Mouse (Mus musculus): ENCODE measurements around the gene Ube2m. TPM values are rescaled to one million over a fixed set of nuclear protein-coding genes. Genes with fewer than 3 reads are reported as not detected.

Gene Ube2m
- total and polyA plus RNA-seq, 3 experiments: 169 to 242 (median 201) TPM

DNA sequence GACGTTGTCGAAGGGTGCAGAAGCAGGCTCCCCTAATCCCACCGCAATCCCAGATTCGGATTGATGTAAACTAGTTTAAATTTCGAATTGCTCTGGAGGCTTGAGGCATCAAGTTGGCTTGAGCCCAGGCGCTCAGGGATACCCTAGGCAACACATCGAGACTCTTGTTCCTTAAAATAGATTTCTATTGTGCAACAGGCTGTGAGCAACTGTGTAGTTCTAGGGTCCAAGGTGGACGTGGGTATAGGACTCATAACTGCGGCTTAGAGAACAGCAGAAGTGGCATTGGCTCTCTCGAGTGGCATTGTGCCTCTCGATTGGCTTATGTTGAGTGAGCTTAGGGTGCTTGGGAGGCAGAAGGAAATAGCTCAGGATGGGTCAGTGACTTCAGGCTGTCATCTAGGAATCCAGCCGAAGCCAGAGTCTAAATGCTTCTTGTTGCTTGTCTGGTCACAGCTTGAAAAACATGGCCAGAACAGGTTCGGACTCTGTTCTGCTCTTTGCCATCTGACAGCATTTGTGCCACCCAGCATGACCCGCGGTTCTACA is 620 bp upstream of the Ube2m start:
- TF ChIP-seq EP300 (IDR thresholded peaks at IDR 0.05; ENCODE audit: insufficient read depth, low read depth, low read length) (no peak), POLR2A (IDR thresholded peaks at IDR 0.05; ENCODE audit: insufficient read depth, low read depth, low read length) (no peak), CTCF (IDR thresholded peaks at IDR 0.05) (no peak)
- Histone ChIP-seq H3K27me3 (ENCODE audit: control insufficient read depth, insufficient read depth, low read length) (peaks cover 6% of the 10 kb centered on the region), H3K36me3 (ENCODE audit: control insufficient read depth, insufficient read depth, low read length) (no peaks in the 10 kb centered on the region; the same call in 1 of the 2 replicates), H3K4me1 (ENCODE audit: control insufficient read depth, insufficient read depth, low read length) (peaks cover 9% of the 10 kb centered on the region), H3K9ac (ENCODE audit: low read depth, low read length) (peak overlapping the region; percentile 97), H3K4me3 (peak overlapping the region; percentile 100), H3K79me2 (replicated peaks; ENCODE audit: control insufficient read depth, insufficient read depth, low read length) (no peaks in the 10 kb centered on the region), H3K27ac (peak overlapping the region; percentile 100)
- DNase-seq: no peak
- WGBS: 6% methylated on average over 15 of the region's 15 CpGs
- intact Hi-C loops (cut with DNase I): loop anchor here (2.0 to 10.0 kb wide), 4 partner anchors 16 to 564 kb away; partner anchors contain the start of genes Mzf1, Rps5, Zfp110 and Zfp606

GRCm38 (mm10) chr7:13037366-13037765 is 709 bp downstream of the Ube2m start:
- Histone ChIP-seq H3K4me3 (peak overlapping the region; percentile 100), H3K4me1 (ENCODE audit: control insufficient read depth, insufficient read depth, low read length) (peaks cover 9% of the 10 kb centered on the region), H3K36me3 (ENCODE audit: control insufficient read depth, insufficient read depth, low read length) (no peaks in the 10 kb centered on the region; the same call in 1 of the 2 replicates), H3K79me2 (replicated peaks; ENCODE audit: control insufficient read depth, insufficient read depth, low read length) (no peaks in the 10 kb centered on the region), H3K27ac (peak overlapping the region; percentile 100), H3K9ac (ENCODE audit: low read depth, low read length) (peak overlapping the region; percentile 87), H3K27me3 (ENCODE audit: control insufficient read depth, insufficient read depth, low read length) (no peaks in the 10 kb centered on the region)
- WGBS: 0% methylated on average over 31 of the region's 33 CpGs
- TF ChIP-seq CTCF (IDR thresholded peaks at IDR 0.05) (no peak), POLR2A (IDR thresholded peaks at IDR 0.05; ENCODE audit: insufficient read depth, low read depth, low read length) (no peak), EP300 (IDR thresholded peaks at IDR 0.05; ENCODE audit: insufficient read depth, low read depth, low read length) (no peak)
- peak in 1 of 2 experiments; percentile 56 for DNase-seq
- intact Hi-C loops (cut with DNase I): loop anchor here (5.0 to 10.0 kb wide), 3 partner anchors 115 to 563 kb away; partner anchors contain the start of genes Rps5, Zfp110 and Zfp606

DNA sequence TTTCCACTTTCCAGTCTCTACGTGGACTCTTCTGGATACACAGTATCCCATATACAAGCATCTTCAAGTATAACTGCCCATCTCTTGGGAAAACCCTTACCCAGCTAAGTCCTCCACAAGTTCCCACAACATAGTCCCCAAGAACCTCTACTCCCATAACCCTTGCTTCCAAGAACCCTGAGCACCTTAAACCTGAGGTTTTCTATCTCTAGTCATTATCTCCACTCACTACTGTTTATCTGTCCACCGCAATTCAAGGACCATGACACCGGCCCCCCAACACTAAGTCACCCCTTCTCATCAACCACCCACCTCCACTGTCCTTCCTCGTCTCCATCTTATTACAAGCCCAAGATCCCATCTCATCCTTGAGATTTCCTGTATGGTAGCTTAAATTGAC is 1.3 kb downstream of the Ube2m start:
- no peaks in the 10 kb centered on the region for H3K27me3 ChIP-seq (ENCODE audit: control insufficient read depth, insufficient read depth, low read length)
- peak overlapping the region; percentile 100 for H3K4me3 ChIP-seq
- WGBS: 21% methylated on average over 4 of the region's 4 CpGs
- no peaks in the 10 kb centered on the region; the same call in 1 of the 2 replicates for H3K36me3 ChIP-seq (ENCODE audit: control insufficient read depth, insufficient read depth, low read length)
- peak overlapping the region; percentile 87 for H3K9ac ChIP-seq (ENCODE audit: low read depth, low read length)
- no peak for DNase-seq
- H3K27ac ChIP-seq: peak overlapping the region; percentile 100
- intact Hi-C loops (cut with DNase I): loop anchor here (5.0 to 10.0 kb wide), 3 partner anchors 115 to 562 kb away; partner anchors contain the start of genes Rps5, Zfp110 and Zfp606
- TF ChIP-seq CTCF (IDR thresholded peaks at IDR 0.05) (no peak), POLR2A (IDR thresholded peaks at IDR 0.05; ENCODE audit: insufficient read depth, low read depth, low read length) (no peak), EP300 (IDR thresholded peaks at IDR 0.05; ENCODE audit: insufficient read depth, low read depth, low read length) (no peak)
- H3K4me1 ChIP-seq (ENCODE audit: control insufficient read depth, insufficient read depth, low read length): peaks cover 9% of the 10 kb centered on the region
- H3K79me2 ChIP-seq (replicated peaks; ENCODE audit: control insufficient read depth, insufficient read depth, low read length): no peaks in the 10 kb centered on the region

DNA sequence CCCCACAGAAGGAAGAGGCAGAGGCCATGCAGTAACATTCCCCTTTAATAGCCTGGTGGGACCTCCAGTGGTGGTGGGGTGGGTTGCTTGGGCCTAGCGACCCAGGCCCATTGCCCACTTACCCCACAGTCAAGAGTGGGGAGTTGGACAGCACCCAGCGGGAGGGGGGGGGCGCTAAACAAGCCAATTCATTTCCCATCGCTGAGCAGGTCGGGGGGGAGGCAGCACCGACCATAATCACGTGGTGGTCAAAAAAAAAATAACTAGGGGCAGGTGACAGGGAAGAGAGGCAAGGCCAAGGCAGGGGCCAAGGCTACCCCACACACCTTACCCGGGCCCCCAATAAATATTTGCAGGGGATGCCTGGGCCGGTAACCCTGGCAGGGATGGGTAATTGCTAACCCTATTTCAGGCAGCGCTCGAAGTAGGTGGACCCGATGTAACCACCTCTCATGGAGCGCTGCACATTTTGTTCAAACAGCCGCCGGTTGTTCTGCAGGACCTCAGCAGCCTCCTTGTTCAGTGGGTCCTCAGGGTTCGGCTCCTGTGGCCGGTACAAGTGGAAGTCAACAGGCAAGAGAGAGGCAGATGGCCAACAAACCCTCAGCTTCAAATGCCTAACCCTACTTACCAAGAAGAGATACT is 2.7 kb downstream of the Ube2m start:
- intact Hi-C loops (cut with DNase I): loop anchor here (5.0 to 10.0 kb wide), 3 partner anchors 113 to 561 kb away; partner anchors contain the start of genes Rps5, Zfp110 and Zfp606
- DNase-seq: no peak
- H3K36me3 ChIP-seq (ENCODE audit: control insufficient read depth, insufficient read depth, low read length): no peaks in the 10 kb centered on the region; the same call in 1 of the 2 replicates
- TF ChIP-seq POLR2A (IDR thresholded peaks at IDR 0.05; ENCODE audit: insufficient read depth, low read depth, low read length): no peak
- no peak for TF ChIP-seq CTCF (IDR thresholded peaks at IDR 0.05)
- no peak for TF ChIP-seq EP300 (IDR thresholded peaks at IDR 0.05; ENCODE audit: insufficient read depth, low read depth, low read length)
- peak overlapping the region; percentile 77 for H3K4me3 ChIP-seq
- no peaks in the 10 kb centered on the region for H3K27me3 ChIP-seq (ENCODE audit: control insufficient read depth, insufficient read depth, low read length)
- no peaks in the 10 kb centered on the region for H3K79me2 ChIP-seq (replicated peaks; ENCODE audit: control insufficient read depth, insufficient read depth, low read length)
- peaks cover 9% of the 10 kb centered on the region for H3K4me1 ChIP-seq (ENCODE audit: control insufficient read depth, insufficient read depth, low read length)
- H3K27ac ChIP-seq: peak overlapping the region; percentile 89
- peak overlapping the region; percentile 50 for H3K9ac ChIP-seq (ENCODE audit: low read depth, low read length)
- 81% methylated on average over 17 of the region's 17 CpGs for WGBS

DNA sequence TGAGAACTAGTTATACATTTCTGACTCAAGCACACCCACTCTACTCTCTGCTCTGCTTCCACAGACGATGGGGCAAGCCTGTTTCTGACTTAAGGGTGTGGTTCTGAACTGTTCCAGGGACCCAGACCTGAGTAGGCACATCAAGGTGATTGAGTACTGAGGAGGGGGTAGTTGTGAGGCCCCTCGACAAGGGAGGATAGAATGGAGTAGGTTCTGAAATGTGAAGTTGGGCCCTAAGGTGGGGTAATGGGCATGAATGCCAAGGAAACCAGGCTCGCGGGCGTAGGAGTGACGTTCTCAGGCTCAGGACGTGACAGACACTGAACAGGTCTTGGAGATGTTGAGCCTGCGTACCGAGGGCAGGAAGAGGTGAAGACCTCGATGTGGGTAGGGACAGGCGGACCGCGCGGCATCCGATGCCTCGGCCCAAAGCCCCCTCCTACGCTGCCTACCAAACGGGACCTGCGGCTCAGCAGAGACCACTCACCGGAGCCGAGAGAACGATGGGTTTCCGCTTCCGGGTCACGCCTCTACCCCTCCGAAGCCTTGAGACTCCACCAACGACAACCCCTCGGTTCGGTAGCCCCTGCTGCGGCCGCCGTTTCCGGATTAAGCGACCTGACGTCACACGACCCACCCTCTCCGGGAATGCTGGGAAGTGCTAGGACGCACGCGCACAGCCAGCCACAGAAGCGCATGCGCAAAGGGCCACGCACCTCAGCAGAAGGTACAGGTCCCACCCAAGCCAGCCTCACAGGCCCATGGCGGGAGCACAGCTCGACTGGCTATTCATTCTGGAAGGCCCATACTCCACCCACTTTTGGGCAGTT is 3.7 kb downstream of the Ube2m start, which contains the start of gene Chmp2a:
Gene Chmp2a, minus strand, starts transcription at position 660 of the 830 bp plus-strand sequence.
- Histone ChIP-seq H3K79me2 (replicated peaks; ENCODE audit: control insufficient read depth, insufficient read depth, low read length) (no peaks in the 10 kb centered on the region), H3K9ac (ENCODE audit: low read depth, low read length) (peak within 1 kb of the TSS; percentile 91), H3K27me3 (ENCODE audit: control insufficient read depth, insufficient read depth, low read length) (no peaks in the 10 kb centered on the region), H3K36me3 (ENCODE audit: control insufficient read depth, insufficient read depth, low read length) (no peaks in the 10 kb centered on the region; the same call in 1 of the 2 replicates), H3K4me1 (ENCODE audit: control insufficient read depth, insufficient read depth, low read length) (peaks cover 9% of the 10 kb centered on the region), H3K27ac (peak within 1 kb of the TSS; percentile 89), H3K4me3 (peak within 1 kb of the TSS; percentile 77)
- under 1% methylated on average over 45 of the region's 45 CpGs for WGBS
- intact Hi-C loops (cut with DNase I): loop anchor here (1.0 to 10.0 kb wide), 2 partner anchors 10 to 560 kb away; partner anchors contain the start of gene Zfp606
- TF ChIP-seq EP300 (IDR thresholded peaks at IDR 0.05; ENCODE audit: insufficient read depth, low read depth, low read length) (peak; percentile 84), POLR2A (IDR thresholded peaks at IDR 0.05; ENCODE audit: insufficient read depth, low read depth, low read length) (peak; percentile 93), CTCF (IDR thresholded peaks at IDR 0.05) (no peak)
- DNase-seq: peak; percentile 97

Measured in heart, adult 2 months (tissue).